Mouse (Mus musculus): ENCODE results near the gene Dach1. TPM values are rescaled to one million over a fixed set of nuclear protein-coding genes. Genes with fewer than 3 reads are reported as not detected.

The Dach1 gene
- total RNA-seq (2022): 10 to 100 TPM in 1 of 4 experiments, 1 to 10 TPM in 3; 6.6 to 11.3 (median 7.9) TPM

DNA sequence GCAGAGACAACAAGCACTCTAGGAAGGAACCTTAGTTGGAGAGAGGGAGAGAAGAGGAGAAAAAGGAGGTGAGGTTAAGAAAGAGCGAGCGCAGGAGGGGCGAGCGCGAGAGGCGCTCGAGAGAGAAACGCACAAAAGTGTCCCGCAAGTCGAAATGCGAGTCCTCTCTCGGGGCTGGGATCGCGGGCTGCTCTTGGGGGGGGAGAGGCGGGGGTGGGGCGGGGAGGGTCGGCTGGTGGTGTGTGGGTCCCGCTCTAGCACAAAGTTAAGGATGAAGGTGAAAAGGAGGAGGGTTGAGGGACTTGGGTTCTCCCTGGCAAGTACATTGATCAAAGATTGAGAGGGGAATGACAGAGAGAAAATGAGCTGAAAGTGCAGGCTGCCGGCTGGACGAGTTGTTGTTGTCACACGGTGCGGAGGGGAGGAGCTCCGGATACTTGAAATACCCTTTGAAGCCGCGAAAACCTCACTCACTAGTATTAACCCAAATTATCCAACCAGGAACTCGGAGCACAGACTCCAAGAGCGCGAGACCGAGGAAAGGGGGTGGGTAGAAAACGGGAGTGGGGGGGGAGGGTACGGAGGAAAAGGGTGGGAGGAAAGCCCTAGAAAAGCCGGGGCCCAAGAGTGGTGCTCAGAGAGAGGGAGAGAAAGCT, at the start of gene Dach1:
Dach1 (minus strand) TSS at position 345 of the 656 bp plus-strand sequence.
- DNase-seq (ENCODE audit: low spot score): peak; percentile 64

DNA sequence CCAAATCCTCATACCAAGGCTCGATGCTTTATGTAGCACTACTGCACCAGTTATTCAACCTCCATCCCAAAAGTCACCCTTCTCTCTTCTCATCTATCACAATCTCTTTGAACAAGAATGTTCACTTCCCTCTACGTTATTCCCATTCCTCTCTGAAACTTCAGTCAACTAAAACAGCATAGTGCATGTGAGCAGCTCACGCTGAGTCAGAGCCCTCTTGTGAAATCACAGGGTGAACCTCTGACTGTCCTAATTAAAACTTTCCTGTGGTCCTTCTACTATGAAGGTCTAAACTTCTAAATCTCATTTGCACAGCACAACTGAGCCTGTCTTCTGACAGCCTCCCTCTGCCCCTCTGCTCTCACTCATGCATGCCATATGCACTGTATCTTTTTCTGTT, 30.5 kb upstream of the Dach1 start:
- DNase-seq (ENCODE audit: low spot score): no peak

DNA sequence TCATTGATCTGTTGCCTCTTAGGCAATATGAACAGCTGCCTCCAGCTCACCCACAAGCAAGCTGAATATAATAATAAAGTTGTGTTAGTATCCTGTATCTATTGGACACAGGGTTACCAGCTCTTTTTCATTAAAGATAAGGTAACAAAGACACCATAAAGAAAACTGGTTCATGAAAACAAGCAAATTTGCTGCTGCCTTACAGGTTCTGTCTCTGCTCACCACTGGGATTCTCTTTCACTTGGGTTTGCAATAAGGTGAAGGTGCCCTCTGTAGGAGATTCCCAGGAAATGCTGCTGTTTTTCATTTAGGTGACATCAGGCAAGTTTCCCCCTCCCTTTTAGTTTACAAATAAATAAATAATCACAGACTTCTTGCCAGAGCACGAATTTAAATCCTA, 12.0 kb upstream of the Dach1 start:
- DNase-seq (ENCODE audit: low spot score): peak; percentile 44

DNA sequence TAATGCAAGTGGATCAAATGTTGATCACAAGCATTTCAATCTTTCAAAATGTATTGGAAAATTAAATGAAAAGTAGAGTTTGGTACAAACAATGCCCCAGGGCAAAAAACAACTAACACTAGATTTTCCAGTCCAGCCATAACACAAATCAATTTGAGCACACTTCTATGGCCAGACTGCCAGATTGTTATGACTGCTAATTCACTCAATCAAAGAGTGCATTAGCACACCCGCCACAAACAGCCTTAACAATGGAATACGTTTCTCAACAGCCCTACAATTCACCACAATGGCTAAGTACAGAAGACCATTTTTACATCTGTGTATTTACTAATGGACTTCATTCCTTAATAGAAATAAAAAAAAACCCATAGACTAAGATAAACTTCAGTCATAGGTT, 4.3 kb upstream of the Dach1 start:
- no peak for DNase-seq (ENCODE audit: low spot score)

DNA sequence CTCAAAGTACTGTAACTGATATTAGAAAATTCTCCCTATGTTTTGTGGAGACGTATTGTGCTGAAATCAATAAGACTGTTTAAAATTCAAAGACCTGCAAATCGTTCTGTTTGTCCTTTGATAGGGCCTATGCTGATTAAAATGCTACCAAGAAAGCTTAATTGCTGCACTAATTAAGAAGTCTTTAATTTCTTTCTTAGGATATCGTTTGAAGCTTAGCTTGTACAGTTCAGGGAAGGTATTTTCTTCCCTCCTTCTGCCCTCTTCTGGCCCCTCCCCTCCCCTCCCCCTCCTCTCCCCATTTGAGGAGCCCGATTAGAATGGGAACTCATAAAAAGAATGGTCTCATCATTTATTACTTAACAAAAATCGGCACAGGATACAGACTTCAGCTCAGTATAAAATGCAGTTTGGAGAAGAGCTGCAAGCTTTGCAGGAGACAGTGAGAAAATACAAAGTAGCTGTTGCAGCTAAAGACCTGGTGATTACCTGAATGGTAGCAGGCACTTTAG, 2.9 kb upstream of the Dach1 start:
- no peak for DNase-seq (ENCODE audit: low spot score)

DNA sequence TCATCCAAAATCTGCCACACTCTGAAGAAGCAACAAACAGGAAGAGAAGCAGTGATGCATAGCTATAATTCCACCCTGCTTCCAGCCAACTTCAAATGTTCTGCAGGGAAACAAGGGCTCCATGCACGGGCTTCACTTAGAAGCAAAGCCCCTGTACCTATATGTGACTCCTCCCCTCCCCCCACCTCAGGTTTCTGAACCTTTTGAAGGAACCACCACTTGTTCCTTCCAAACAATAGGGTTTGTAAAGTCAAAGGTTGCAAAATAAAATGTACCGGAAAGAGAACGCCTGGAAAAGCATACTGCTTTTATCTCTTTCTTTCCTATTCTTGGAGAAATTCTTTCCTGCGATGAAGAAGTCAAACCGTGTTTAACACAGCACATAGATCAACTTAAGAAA, 2.3 kb upstream of the Dach1 start:
- DNase-seq (ENCODE audit: low spot score): no peak

DNA sequence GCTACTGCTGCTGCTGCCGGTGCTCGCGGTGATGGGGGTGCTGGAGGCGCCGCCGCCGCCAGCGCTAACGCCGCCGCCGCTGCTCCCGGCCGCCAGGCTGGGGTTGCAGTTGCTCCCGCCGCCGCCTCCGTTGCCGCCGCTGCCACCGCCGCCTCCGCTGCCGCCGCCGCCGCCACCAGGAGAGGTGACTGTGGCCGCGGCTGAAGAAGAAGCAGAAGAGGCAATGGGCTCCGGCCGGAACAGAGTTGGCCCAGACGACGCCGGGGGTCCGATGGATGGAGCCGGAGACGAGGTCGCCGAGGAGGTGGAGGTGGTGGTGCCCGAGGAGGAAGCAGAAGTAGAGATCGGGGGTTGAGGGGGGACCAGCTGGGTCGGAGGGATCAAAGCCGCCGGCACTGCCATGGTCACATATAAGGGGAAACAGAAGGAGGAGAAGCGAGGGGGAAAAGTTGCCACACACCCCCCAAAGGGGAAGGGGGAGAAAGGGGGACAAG, 610 bp downstream of the Dach1 start:
- no peak for DNase-seq (ENCODE audit: low spot score)

DNA sequence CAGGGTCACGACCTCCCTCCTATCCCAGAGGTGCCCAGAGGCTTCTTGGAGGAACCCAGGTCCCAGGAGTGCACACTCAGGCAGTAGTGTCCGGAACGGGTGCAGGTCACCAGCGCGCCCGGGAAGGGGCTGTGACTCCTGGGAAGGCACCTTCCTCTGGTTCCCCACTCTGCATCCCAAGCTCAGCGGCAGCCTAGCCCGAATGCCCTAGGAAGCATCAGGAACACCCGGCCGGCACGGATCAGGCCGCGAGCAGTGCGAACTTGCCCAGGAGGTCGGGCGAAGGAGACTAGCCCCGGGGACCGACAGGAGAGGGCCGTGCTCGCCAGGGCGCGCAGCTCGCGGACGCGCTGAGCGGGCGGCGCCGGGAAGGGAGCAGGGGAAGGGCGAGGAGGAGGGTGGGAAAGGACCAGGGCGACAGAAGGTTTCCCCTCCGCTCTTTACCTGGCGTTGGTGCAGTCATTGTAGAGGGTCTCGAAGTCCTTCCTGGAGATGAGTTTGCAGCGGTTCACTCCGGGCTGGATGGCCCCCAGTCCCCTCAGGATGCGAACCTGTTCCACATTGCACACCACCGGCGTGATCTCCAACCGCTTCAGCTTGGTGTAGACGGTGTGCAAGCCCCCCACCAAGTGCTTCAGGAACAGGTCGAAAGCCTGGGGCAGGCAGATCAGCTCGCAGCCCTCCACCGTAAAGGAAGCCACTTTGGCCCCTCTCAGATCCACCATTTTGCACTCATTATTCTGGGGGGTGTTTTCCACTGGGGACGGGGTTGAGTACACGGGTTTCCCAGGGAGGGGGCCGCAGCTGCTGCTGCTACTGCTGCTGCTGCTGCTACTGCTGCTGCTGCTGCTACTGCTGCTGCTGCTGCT, 1.3 kb downstream of the Dach1 start:
- peak; percentile 38 for DNase-seq (ENCODE audit: low spot score)

DNA sequence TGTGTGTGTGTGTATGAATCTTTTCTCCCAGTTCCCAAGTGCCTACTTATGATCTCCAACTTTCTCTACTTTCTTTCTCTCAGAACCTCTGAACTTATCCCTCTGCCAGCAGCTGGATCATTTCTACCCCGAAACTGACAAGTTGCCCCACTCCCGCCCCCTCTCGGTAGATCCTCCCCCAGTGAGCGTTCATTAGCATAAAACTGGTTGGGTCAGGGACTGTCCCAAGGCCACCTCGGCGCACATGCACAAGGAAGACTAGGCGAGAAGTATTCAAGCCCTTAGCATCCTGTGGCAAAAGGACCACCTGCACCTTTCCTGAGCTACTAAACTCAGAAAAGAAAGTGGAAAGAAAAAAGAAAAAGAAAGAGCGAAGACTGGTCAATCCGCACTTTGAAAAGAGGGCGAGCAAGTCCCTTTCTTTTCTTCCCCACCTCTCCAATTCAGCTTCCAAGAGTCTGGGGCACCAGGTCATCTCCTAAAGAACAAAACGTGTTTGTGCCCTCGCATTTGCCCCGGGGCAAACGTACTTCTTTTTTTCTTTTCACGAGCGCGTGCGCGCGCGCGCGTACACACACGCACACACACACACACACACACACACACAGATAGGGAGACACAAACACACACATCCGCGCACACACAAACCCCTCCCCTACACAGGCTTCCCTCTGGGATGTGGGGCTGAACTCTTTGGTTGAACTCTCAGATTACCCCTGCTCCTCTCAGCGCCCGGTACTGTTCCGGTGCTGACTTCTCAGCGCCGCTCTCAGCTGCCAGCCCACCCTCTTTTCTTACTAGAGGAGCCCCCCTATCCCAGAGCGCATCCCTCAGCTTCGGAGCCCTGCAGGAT, 2.2 kb downstream of the Dach1 start:
- DNase-seq (ENCODE audit: low spot score): peak; percentile 63

DNA sequence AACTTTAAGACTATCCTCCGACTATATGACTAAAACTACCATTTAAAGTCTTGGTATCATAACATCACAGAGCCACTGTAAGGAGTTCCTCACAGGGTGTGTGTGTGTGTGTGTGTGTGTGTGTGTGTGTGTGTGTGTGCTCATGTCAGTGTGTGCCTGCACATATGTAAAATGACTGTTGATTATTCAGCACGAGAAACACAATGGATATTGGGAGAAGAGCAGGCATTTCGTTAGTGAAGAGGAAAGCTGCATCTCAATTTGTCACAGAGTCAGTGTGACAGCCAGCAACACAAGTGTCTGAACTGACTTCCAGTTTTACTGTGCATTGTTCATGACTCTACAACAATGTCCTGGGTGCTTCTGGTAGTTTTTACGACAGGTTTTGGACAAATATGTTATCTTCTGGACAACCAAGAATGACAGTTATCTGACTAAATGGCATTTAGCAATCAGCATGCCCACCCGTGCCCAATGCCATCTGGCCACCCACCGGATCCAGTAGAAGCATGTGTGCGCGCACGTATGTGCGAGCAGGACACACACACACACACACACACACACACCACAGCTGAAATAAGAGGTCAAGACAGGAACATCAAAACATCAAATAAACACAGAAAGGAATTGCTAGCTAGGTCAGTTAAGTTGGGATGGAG, 3.1 kb downstream of the Dach1 start:
- DNase-seq (ENCODE audit: low spot score): no peak

DNA sequence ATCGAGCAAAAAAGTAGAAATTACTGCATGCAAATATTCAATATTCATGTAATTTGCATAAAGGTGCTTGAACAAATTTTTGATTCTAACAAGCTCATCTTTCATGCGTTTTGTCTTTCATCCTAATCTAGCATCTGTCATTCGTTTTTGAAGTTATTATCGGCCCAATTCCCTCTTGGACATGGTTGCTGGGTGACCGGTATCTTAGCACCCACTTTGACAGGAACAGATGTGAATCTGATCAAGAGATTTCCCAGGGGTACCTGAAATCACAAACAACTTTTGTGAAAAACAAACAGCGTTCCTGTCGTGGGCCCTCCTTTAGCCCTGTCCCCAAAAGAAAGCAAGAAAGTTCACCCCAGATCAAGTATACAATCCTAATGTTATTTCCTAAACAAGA, 12.8 kb downstream of the Dach1 start:
- DNase-seq (ENCODE audit: low spot score): no peak

DNA sequence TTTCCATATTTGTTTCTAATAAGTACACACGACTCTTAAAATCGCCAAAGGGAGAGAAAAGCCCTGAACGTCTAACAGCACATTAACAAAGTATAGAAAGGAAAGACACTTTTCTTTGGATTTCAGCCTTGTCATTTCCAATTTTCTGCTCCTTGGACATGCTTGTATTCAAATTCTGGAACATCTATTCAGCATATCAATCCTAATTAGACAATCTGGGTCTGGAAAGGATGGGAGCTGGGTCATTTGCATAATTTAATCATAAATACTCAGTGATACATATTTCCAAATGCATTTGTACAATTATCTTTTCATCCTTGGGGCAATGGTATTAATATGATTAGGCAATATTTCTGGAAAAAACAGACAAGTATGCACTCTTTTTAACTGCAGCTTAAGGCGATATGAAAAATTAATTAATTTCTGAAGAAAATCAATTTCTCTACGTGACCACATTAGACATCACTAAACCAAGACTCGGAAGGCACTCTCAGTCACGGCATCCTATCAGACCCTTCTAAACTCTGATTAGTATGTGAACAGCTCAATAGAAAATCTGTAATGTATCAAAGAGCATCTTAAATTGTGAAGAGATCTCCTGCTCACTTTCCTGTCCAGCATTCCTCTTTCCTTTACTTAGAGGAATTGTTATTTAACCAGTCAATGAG, 13.7 kb downstream of the Dach1 start:
- DNase-seq (ENCODE audit: low spot score): no peak

DNA sequence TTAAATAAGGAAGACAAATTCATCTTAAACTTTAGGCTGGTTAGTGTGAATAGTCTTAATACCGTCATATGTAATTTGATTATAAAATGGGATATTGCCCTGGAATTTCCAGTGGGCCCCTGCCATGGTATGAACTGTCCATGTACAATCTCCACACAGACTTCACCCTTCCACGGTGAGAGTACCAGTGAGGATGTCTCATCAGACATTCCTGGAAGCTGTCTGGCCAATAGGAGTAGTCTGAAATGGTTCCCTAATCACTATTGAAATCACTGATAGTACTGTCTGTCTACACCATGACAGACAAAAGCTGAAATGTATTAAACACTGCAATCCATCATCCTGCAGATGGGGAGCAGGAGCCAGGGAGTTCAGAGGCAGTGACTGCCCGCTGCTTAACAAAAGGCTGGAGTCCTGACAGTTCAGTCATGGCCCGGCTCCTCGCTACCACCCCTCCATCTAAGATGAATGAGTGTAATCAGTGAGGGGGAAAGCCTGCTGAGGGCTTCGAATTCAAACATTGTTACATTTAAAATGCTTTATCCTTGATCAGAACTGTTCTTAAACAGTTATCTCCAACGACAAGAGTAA, 14.6 kb downstream of the Dach1 start:
- no peak for DNase-seq (ENCODE audit: low spot score)

DNA sequence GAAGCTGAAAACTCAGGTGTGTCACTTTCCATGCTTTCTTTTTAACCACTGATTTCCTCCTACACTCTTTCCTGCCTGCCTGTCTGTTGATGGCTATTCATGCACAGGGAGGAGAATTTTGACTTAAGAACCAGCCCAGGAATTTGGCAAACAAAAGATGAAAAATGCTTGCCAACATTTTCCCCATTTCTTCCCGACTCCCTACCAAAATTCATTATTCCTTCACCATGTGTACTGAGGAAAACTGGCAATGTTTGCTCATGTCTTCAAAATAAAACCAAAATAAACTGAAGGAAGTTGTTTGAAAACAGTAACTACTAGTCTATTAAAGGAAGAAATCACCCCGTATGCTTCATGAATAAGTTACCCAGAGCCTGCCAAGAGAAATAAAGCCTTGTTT, 27.8 kb downstream of the Dach1 start:
- no peak for DNase-seq (ENCODE audit: low spot score)

DNA sequence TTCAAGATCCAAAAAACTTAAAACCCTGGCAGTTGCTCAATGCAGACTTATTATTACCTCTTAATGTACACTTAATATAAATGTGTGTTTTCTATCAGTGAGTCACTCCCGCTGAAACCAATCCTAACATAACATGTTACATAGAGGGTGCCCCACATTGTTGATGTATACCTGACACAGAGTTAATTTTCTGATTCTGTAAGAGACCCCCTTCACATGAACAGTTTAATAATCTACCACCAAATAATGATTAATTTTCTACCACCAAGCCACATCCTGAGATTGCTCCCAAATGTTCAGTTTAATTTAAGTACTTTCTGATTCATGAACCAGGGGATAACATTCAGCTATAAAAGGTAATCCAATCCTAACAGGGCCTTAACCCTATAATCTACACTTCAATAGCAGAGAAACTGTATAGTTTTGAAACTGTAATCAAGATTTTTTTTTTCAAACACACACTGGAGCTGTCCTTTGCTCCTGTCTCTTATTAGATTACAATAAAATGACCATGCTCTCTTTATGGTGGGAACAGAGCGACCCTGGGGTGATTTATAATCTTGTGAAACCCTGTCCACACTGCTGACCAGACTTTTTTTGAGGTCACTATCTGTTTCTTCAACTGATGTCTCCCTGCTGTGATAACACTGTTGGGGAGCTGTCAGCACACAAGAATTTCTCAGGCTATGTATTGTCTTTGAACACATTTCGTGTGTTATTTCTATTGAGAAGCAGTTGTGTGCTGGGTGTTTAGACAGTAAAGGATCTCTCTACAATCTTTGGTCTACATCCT, 30.5 kb downstream of the Dach1 start:
- no peak for DNase-seq (ENCODE audit: low spot score)

DNA sequence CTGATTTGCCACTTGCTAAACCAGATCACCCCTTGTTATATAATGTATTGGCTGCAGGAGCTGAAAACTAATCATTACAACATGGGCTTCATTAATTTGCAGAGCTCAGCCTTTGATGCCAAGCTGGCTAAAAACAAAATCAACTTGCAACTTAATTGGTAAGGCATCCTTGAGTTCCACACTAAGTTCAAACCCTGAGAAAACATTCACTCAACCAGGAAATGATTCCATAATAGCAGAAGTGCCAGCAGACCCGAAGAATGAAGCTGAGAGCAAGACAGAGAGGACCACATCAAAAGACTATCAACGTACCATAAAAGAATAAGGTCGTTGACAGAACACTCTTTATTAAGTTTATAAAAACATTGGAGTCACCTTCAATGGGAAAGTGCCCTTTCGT, 35.0 kb downstream of the Dach1 start:
- no peak for DNase-seq (ENCODE audit: low spot score)

DNA sequence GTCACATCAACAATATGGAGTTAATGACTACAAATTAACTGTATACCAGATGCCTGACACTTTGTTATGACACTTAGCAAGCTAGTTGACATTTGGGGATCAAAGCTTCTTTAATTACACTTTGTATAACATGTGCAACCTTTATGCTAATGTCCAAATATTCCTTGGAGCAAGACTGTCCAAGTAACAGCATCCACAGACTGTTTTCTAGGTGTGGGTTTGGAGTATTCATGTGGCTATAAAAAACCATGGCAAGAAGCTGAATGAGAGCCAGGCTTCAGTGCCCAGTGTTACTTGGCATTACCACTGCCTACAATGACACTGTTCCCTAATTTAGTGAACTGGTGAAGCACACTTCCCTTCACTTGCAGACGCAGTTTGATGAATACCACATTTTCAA, 46.5 kb downstream of the Dach1 start:
- peak; percentile 13 for DNase-seq (ENCODE audit: low spot score)

DNA sequence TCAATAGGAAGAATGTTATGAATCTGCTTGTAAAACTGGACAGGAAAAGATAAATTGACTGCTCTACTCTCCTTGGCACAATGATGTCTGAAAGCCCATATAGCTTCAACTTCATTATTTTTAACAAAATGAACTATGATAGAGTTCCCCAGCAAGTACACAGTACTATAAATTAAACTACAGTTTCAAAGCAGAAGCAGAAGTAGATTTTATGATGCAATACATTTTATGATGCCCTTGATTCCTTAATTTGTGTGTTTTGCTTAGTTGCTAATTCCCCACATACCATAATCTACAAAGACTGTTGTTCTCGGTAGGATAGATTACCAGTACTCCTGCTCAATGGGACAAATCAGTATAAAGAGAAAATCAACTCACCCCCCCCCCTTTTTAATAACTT, 52.9 kb downstream of the Dach1 start:
- no peak for DNase-seq (ENCODE audit: low spot score)

DNA sequence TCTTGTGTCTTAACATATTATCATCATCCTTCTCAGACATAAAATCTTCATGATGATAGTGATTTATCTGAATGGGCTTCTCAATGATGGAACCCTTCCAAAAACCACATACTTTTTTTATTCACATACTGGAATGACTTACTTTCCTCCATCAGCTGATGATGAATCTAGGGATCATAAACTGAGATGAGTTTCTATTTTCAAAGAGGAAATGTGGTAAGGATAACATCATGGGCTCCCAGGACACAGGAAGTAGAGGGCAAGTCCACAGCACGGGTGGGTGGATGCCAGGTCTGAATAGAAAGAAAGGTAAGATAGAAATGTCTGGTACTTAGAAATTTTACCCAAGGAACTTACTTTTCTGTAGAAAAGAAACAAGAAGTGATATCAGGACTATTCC, 56.5 kb downstream of the Dach1 start:
- no peak for DNase-seq (ENCODE audit: low spot score)

DNA sequence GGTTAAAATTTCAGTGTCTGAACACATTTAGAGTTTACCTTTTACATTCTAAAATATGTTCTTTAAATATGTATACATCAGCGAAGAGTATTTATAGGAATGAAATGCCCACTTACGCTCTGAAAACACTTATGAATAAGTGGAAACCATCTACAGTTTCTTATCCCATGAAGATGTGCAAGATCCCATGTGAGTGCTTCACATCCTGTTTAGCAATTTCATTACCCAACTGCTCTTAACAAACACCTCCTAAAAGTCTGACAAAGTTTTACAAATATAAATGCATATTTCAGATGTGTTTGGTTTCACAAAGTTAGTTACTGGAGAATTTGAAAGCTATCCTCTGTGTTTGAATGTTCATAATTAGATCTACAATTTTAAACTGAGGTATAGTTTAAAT, 59.6 kb downstream of the Dach1 start:
- DNase-seq (ENCODE audit: low spot score): no peak
